Mouse (Mus musculus) CD8-positive naive resting alpha-beta T cell, adult 57 days (primary cell): ENCODE data around the gene Gm17651. TPM values are rescaled to one million over a fixed set of nuclear protein-coding genes. Genes with fewer than 3 reads are reported as not detected.

ENCODE experiments used
- total RNA-seq: library from RNA; stranded (reverse); gene quantifications from one replicate; pipeline ENCODE4 v1.2.4, GENCODE M21; 2023

Gm17651 gene
- not detected for total RNA-seq

GRCm38 (mm10) chr3:97674644-97675110 is at the start of gene Gm17651:
Gm17651 (minus strand) TSS chr3:97674694.

GRCm38 (mm10) chr3:97657655-97658411 is 16.7 kb downstream of the Gm17651 start, which contains the start of gene Prkab2:
Prkab2 (plus strand) TSS chr3:97658193.

GRCm38 (mm10) chr3:97628391-97629001 is 46.0 kb downstream of the Gm17651 start, which contains the start of gene Fmo5:
Fmo5 (plus strand) TSS chr3:97628804.

Other genes starting within 250 kb of the Gm17651 start
- gene Chd1l, start 64.5 kb downstream of the Gm17651 start, total RNA-seq = 35.2 TPM
- gene Fmo5, start 45.9 kb downstream of the Gm17651 start, total RNA-seq = 9.8 TPM
- gene Prkab2, start 16.5 kb downstream of the Gm17651 start, total RNA-seq = 4.7 TPM
- 26.1 TPM for gene Pde4dip, start 214.0 kb upstream of the Gm17651 start, total RNA-seq
- 62.2 TPM for gene Sec22b, start 226.5 kb upstream of the Gm17651 start, total RNA-seq